Mouse (Mus musculus): ENCODE results near the gene Arhgef5. TPM values are rescaled to one million over a fixed set of nuclear protein-coding genes. Genes with fewer than 3 reads are reported as not detected.
"Not testable (repeated sequence)": the region's sequence is repeated elsewhere in the genome, so short reads cannot be mapped to it uniquely, and the experiment has no call there.

The Arhgef5 gene
- 1 to 10 TPM; 4.7 to 6.5 TPM for polyA plus RNA-seq (2017; shearing (Covaris generic))

- peak; percentile 61 for ATAC-seq
Observed at GRCm38 (mm10) chr6:43265363-43266041, at the start of gene Arhgef5. Arhgef5 (plus strand) TSS chr6:43265582.

GRCm38 (mm10) chr6:43231255-43231654 is 34.1 kb upstream of the Arhgef5 start, which contains the start of gene Olfr47:
Olfr47 (plus strand) TSS chr6:43231529.
- ATAC-seq = not testable (repeated sequence)

- ATAC-seq = peak; percentile 64
Observed at GRCm38 (mm10) chr6:43242061-43242460, 23.3 kb upstream of the Arhgef5 start.

GRCm38 (mm10) chr6:43247396-43247795 is 18.0 kb upstream of the Arhgef5 start:
- ATAC-seq = no peak

- no peak for ATAC-seq
Observed at GRCm38 (mm10) chr6:43252994-43253393, 12.4 kb upstream of the Arhgef5 start.

GRCm38 (mm10) chr6:43254193-43254926 is 11.0 kb upstream of the Arhgef5 start:
- ATAC-seq = peak; percentile 74

- ATAC-seq = peak; percentile 54
Observed at GRCm38 (mm10) chr6:43260756-43261155, 4.6 kb upstream of the Arhgef5 start.

GRCm38 (mm10) chr6:43266356-43266755 is 974 bp downstream of the Arhgef5 start:
- ATAC-seq = peak; percentile 33

- no peak for ATAC-seq
Observed at GRCm38 (mm10) chr6:43272597-43272996, 7.2 kb downstream of the Arhgef5 start.

GRCm38 (mm10) chr6:43274123-43274522 is 8.7 kb downstream of the Arhgef5 start:
- ATAC-seq = no peak

- ATAC-seq = peak; percentile 54
Observed at GRCm38 (mm10) chr6:43278247-43278646, 12.9 kb downstream of the Arhgef5 start.

GRCm38 (mm10) chr6:43280481-43280880 is 15.1 kb downstream of the Arhgef5 start:
- no peak for ATAC-seq

- ATAC-seq = no peak
Observed at GRCm38 (mm10) chr6:43292041-43292440, 26.7 kb downstream of the Arhgef5 start.

- ATAC-seq = no peak
Observed at GRCm38 (mm10) chr6:43292471-43293076, 27.2 kb downstream of the Arhgef5 start.

GRCm38 (mm10) chr6:43293175-43293574 is 27.8 kb downstream of the Arhgef5 start:
- ATAC-seq = no peak

GRCm38 (mm10) chr6:43295908-43296307 is 30.5 kb downstream of the Arhgef5 start:
- ATAC-seq = no peak

- ATAC-seq = peak; percentile 49
Observed at GRCm38 (mm10) chr6:43296798-43297507, 31.6 kb downstream of the Arhgef5 start.

GRCm38 (mm10) chr6:43297508-43297850 is 32.1 kb downstream of the Arhgef5 start:
- ATAC-seq = no peak

- no peak for ATAC-seq
Observed at GRCm38 (mm10) chr6:43309454-43309853, 44.1 kb downstream of the Arhgef5 start, which contains the start of gene Nobox. Nobox (minus strand) TSS chr6:43309554.

GRCm38 (mm10) chr6:43310071-43310470 is 44.7 kb downstream of the Arhgef5 start:
- no peak for ATAC-seq

GRCm38 (mm10) chr6:43312546-43312945 is 47.2 kb downstream of the Arhgef5 start:
- no peak for ATAC-seq

- ATAC-seq = no peak
Observed at GRCm38 (mm10) chr6:43312961-43313656, 47.7 kb downstream of the Arhgef5 start.
